Mouse (Mus musculus) heart, postnatal 4 days (tissue): ENCODE data around the gene Iqcb1. TPM values are rescaled to one million over a fixed set of nuclear protein-coding genes. Genes with fewer than 3 reads are reported as not detected.
"Not testable (repeated sequence)": the region's sequence is repeated elsewhere in the genome, so short reads cannot be mapped to it uniquely, and the experiment has no call there.

Experiments
- DNase-seq: peaks from one replicate; pipeline ENCODE4 v3.0.0; 2021
- total RNA-seq, 2 experiments: library from RNA; stranded (reverse); gene quantifications; 2 replicates each; pipeline ENCODE4 v1.2.3; 2021

Iqcb1 gene
- 10 to 100 TPM; 14.7 to 17.2 TPM for total RNA-seq

DNA sequence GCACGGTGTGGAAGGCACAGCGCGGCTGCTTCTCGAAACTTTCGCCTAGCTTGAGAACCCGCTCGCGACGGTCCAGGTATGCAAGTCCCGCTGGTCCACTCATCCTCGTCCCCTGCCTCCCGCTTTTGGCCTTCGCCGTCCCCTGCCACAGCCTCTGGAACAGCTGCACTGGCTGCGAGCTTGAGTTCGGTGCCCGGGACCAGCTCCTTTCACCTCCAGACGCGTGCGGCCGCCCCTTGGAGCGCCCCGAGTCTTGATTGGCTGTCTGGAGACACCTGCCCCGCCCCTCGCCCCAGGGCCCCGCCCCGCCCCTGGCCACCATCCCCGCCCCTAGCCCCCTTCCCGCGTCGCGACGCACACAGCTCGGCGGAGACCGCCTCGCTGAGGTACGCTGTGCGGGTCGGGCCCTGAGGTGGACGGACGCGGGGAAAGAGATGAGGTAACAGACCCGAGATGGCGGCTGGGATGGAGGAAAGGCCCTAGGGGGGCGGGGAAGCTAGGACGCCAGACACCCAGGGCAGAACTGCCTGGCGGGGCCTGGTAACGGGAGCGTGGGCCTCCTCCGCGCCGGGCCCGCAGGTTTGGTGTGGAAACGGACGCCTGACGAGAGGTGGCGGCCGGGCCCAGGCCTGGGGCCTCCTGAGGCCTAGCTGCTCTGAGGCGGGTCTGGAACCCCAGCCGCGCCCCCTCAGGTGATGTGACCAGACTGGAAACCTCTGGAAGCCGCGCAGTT is at the start of gene Iqcb1:
TSS of gene Iqcb1 (plus strand) at position 332 of the 733 bp plus-strand sequence.
- DNase-seq, result peak; percentile 83

DNA sequence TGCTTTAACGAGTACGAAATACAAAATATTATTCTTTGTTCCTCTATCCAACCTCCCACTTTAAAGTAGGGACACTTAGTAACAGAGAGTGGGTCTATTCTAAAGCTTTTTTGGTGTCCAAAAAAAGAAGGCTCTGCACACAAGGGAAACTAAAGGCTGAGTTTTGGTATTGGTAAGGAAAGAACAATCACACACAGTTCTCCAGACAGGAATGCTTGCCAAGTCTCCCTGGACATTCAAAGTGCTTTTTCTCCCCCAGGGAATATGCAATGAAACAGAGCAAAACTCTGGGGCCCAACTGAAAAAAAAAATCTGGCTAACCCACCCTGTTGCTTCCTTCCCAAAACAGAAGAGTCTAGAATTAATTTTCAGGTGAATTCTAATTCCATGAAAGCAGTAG is 44.0 kb upstream of the Iqcb1 start:
- DNase-seq, result no peak

DNA sequence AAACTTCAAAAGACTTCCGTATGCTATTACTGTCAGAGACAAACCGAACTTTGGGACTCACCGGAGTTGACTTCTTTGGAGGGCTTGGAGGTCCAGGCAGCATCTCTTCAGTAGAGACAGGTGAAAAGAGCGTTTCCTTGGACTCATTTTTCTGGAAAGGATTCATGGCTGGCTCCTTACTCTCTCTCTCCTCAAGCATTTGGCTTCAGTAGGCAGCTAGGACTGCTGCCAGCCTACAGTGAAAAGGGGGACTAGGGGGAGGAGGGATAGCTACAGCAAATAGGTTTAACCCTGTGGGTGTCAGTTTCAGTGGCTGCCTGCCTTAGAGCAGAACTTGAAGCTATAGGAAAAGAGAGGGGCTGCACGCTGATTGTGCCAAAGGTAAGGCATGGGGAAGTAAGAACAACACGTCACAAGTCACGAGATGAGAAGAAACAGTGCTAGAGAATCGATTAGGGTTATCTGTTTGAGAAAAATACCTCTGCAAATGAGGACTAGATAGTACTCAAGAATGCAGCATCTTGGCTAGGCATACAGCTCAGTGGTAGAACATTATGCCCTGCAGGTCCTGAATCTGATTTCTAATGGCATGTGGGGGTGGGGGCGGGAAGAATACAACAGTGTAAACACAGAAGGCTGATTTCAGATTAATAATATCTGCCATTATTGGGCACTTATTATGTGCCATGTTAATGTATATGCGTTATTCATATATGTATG is 43.4 kb upstream of the Iqcb1 start, which contains the start of gene Slc15a2:
TSS of gene Slc15a2 (minus strand) at position 369 of the 720 bp plus-strand sequence.
- peak; percentile 22 for DNase-seq

DNA sequence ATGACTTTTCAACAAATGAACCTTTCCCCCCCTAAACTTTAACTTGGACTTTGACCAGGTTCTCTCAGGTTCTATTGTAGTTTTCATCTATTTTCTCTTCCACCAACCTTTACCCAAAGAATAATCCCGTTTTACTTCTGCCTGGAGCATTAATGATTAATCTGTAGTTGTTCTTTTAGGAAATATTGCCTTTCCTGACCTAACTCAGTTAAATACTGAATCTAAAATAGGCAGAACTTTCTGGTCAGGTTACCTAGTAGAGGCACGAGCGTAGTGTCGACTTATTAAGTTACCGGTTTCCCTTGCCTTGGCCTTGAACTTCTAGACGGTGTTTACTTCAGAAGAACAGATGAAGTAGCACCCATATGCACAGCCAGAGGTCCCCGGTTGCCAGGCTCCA is 41.7 kb upstream of the Iqcb1 start:
- DNase-seq, result no peak

DNA sequence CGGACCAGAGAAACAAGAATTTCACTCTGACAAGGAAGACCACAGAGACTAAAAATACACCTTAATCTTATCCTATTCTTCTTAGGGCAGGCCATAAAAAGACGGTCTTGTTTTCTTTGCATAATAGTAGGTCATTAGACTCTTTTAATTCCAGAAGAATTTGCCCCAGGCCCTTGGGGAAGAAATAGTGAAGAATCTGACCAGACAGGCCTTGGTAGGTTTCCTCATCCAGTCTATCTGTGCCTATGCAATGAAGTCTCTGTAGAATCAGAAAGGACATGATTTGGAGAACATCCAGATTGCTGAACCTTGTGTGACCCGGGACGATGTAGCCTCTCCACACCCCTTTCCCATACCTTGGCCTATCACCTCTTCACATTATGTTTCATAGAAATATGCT is 38.0 kb upstream of the Iqcb1 start:
- no peak for DNase-seq

DNA sequence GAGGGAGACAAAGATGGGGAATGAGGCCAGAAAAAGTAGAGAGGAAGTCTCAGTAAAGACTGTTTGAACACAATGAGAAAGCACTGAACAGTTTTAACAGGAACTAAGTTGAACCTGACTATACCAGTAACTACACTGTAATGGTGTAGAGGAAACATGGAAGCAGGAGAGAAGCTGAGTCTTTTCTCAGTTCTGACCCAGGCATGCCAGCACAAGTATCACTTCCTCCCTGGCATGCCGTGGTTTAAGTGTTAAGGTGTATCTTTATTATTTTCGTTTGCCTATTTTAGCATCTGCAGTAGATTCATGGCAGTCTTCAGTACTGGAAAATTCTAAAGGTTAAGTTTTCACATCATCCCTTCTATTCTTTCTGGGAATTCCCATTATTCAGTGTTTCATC is 33.2 kb upstream of the Iqcb1 start:
- DNase-seq, result no peak

DNA sequence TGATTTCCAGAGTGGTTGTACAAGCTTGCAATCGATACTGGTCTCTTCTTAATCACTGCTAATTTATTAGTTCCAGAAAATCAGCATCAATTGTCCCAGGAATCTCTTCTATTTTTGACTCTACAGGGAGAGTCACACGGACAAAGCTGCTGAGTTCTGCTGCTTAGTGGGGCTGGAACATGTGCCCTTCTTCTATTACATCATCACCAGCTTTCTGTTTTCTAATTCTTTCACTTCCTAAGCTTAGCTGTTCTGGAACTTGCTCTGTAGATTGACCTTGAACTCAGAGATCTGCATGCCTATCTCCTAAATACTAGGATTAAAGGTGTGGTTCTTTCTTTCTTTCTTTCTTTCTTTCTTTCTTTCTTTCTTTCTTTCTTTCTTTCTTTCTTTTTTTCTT is 29.9 kb upstream of the Iqcb1 start:
- DNase-seq, result no peak

DNA sequence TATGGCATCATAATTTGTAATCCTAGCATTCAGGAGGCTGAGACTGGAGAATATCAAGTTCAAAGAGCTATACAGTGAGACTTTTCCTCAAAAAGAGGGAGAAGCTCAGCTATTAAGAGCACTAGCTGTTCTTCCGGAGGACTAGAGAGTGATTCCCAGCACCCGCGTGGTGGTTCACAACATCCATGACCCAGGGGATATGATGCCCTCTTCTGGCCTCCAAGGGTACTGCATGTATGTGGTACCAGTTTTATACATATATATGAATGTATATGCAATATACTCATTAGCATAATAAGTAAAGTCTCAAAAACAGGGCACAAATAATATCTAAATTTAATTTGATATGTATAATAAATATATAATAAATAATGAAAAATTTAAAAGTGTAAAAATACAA is 25.8 kb upstream of the Iqcb1 start:
- DNase-seq, result no peak

DNA sequence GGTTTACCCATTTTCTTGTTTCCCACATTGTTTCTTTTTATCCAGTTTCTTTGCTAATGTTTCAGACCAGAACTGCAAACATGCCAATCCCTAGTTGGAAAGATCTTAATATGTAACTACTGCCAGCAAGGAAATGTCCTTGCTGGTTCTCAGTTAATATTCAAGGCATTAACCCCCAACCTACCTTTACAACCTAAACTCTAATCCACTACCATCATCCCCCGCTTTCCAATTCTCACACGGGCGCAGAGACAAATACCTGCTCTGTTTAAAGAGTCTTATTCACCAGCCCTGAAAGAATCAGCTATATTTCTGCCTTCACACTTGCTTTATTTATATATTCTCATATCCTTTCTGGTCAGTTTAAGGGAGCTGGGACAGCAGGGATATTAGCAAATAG is 19.6 kb upstream of the Iqcb1 start:
- no peak for DNase-seq

DNA sequence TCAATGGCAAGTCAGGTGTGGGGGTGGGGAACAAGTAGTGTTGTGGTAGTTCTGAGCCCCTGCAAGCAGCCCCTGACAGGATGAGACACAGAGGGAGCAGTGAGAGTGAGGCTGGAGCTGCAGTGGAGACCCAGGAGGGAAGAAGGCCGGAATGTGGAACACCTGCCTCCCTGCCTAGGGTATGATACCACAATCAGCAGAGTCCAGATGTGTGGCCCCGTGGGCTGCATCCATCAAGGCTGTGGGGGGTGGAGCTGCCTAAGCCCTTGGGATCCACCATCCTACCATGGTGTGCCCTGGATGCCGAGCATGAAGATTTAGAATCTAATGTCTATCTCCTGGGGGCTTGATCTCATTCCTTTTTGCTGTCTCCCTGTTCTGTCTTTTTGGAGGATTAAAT is 14.5 kb upstream of the Iqcb1 start:
- no peak for DNase-seq

DNA sequence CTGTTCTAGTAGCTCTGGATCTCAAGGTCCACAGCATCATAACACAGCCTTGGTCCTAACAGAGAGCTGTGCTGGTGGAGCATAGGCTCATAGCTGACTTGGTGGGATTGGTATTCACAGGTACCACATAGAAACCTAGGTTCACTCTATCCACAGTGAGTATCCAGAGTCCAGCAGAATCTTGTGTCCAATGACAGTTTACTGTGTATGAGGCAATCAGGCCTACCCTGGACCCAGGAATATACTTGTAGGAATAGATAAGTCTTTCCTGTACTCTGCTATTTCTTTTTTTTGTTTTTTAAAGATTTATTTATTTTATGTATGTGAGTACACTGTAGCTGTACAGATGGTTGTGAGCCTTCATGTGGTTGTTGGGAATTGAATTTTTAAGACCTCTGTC is 11.3 kb upstream of the Iqcb1 start:
- DNase-seq, result no peak

DNA sequence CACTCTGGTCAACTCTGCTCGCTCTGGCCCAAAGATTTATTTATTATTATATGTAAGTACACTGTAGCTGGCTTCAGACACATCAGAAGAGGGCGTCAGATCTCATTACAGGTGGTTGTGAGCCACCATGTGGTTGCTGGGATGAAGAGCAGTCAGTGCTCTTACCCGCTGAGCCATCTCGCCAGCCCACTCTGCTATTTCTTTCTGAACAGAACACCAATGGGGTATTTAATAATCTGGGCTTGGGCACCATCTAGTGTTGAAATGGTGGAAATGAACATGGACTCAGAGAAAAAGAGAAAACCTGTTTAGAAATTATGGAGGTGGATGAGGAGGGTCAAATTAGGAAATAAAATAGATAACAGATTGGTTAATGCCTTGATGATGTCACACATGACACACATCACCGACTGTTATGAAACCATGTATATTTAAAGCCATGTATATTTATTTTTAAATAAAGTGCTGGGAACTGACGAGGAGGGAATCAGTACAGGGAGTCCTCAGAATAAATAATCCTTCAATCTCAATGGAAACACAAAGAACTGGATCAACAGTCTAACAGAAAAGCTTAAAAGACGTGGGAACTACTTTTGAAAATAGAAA is 10.8 kb upstream of the Iqcb1 start:
- DNase-seq, result peak; percentile 77

DNA sequence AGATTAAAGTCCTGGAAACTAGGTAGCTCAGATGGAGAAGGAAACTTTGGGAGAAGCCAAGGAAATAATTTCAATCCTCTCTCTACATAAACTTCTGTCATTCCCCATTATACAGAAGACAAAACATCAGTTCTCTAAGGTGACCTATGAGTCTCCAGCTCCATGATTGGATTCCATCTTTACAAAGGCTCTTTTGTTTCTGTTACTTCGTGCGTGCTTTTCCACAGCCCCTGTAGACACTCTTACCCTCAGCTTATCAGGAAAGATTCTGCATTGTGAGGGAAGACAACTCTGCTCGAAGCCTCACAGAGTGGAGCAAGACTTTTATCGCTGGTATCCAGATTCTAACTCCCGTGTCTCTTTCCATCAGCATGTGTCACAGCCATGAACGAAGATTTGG is 8.2 kb upstream of the Iqcb1 start:
- no peak for DNase-seq

DNA sequence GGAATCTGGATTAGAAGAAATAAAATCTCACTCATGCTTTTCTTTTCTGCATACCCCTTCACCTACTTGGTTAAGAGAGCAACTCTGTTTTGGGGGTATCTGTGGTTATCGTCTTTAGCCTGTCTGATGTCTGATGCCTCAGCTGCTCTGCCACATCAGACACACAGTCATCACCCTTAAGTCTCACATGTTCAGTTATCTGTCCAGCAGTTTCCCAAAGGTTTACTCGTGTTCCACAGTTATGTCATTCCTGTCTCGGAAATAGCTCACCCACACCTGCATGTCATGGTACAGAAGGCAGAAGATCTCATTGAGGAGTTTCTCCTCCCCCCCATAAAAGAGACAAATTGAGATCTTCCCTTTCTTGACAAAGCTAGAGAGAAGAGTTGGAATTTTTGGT is 7.4 kb upstream of the Iqcb1 start:
- no peak for DNase-seq

DNA sequence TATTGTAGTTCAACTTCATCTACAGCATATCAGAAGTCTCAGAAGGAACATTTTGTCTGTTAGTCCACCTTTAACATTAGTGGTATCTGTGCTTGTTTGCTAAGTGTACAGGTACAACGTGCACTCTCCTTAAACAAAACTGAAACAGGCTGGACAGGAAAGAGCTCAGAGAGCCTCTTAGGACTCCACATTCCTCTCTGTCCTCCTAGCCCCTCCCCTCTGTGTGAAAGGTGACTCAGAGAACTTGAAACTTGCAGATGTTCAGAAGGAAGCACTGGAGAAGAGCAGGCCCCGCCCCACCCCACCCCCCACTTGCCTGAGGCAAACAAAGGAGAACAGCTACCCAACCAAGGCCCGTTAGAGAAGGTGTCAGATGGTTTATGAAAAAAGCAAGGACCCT is 6.7 kb upstream of the Iqcb1 start:
- no peak for DNase-seq

DNA sequence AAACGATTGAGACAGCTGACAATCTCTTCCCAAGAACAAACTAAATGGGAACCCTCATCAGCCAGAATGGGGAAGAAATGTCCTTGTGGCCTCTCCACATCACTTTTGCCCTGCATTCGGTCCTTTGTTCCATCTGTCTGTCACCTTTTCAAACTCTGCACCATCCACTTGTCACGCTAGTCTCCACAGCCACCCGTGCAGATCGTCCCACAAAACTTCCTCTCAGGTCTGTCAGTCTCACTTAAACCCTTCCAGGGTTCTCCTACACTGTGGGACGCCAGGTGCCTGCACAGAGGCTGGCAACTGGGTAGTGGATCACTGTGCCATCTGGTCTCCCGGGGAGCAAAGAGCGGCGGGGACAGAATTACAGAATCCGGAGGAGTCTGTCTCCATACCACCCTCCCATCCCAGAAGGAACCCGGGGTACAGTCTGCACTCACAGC is 553 bp upstream of the Iqcb1 start:
- DNase-seq, result no peak

DNA sequence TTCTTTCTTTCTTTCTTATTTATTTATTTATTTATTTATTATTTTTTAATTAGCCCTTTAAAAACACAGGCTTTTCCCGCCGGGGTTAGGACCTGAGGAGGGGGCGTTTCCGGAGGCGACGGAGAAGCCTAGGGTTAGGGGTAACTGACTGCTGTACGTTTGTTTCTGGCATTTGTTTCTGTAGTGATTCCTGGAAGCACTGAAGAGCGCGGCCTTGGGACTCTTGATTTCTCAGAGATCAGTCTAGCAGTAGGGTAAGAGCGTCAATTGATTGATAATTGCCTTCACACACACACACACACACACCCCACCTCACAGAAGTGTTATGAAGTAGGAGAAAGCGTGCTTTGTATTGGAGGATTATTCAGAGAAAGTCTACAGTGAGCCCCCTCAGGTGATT is 635 bp downstream of the Iqcb1 start:
- DNase-seq, result no peak

DNA sequence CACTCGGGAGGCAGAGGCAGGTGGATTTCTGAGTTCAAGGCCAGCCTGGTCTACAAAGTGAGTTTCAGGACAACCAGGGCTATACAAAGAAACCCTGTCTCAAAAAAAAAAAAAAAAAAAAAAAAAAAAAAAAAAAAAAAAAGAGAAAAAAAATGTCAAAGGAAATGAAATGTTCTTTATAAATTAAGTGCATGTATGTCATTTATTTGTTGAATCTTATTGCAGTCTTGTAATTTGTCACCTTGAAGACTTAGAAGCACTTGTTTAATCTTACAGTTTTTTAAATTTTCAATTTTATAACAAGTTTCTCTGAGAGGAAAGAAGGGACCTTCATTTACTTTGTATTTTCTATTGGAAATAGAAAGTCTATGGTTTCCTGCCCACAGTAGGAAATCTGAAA is 18.7 kb downstream of the Iqcb1 start:
- not testable (repeated sequence) for DNase-seq

DNA sequence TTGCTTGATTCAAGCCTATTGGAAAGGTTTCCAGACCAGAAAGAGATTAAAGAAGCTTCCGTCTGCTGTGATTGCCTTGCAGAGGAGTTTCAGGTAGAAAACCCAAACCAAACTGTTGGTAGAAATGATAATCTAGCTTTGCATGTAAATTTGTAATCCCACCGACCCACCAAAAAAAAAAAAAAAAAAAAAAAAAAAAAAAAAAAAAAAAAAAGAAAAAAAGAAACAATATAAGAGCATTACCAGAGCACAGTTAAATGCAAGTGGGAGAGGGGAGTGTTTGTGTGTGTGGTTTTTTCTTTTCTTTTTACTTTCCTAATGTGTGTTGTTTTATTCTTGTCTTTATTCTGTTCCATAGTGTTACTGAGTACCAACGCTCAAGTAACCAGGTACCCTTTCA is 23.0 kb downstream of the Iqcb1 start:
- no peak for DNase-seq

DNA sequence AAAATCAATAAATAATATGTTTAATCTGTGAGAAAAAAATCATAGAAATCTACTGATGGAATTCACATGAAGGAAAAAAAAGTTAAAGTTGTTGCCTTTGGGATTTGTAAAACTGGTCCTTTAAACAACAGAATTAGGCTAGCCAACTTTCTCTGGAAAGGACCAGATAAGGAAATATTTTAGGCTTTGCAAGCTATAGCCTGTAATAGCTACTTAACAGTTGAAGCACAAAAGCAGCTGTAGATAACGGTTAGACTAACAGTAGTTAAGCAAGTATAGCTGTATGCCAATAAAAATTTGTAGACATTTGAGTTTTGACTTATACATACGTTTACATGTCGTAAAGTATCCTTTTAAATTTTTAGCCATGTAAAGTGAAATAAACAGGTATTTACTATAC is 35.4 kb downstream of the Iqcb1 start:
- no peak for DNase-seq

DNA sequence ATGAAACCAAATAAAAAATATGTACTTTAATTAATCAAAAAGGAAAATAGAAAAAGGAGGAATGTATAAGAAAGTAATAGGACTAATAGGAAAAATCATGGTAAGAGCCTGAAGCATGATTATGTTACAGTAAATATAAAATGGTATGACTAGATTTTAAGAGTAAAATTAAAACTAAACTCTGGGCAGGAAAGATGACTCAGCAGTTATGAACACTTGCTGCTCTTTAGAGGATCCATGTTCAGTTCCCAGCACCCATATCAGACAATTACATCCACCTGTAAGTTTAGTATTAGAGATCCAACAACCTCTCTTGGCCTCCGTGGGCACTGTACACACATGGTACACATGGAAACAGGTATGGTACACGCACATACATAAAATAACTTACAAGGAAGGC is 41.3 kb downstream of the Iqcb1 start:
- DNase-seq, result no peak

DNA sequence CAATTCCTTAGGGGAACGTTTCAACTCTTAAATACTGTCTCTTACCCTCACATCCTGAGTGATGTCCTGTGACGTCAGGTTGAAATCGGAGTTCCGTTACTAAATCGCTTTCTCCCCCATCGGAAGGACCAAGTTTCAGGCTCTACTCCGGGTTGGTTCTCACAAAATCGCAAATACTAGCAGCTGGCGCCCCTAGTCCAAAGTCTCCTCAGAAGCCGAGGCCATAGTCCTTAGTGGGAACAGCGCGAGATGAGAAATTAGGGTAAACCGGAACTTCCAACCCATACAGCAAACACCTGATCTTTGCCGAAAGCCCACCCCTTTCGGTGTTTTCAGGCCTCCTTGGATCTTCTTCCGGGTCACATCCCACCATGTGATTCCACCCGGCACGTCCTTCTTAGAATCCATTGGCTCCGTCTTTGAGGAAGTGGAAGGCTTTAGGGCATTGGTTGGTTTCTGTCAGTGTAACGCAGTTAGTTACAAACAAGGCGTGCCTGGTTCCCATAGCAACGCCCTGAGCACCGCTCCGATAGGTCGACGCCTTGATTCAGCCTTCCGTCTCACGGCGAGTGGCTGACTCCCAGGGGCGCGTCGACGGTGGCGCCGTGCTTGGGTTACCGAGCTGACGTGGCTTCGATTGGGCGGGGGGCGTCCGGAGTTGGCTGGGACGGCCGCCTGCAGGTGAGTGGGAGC is 46.5 kb downstream of the Iqcb1 start, which contains the start of the genes Eaf2 and Golgb1:
TSS of gene Eaf2 (minus strand) at position 421 of the 693 bp plus-strand sequence.
TSS of gene Golgb1 (plus strand) at position 558 of the 693 bp plus-strand sequence.
- DNase-seq, result peak; percentile 95

DNA sequence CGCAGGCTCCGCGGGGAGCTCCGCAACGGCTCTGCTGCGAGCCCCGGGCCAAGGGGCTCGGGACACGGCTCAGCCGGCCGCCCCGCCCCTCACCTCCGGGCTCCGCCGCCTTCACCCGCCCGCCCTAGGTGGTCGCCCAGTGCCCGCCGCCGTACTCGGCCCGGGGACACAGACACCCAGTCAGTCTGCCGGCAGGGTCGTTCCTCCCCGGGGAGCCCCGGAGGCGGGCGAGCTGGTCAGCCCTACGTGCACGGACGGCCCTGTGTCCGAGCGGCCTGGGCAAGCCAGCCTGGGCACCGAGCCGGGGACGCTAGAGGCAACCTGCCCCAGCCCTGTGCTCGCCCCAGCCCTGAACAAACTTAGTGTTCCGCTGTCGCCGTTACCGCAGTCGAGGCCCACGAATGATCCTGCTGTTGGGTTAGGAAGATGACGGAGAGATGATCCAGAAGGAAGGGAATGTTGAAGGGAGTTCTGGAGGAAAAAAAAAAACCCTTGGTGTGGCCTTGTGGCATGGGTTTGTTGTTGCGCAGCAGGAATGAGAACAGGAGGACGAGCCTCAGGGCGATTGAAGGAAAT is 47.2 kb downstream of the Iqcb1 start:
- no peak for DNase-seq
